Mouse (Mus musculus): ENCODE results near the gene Auts2. TPM values are rescaled to one million over a fixed set of nuclear protein-coding genes. Genes with fewer than 3 reads are reported as not detected.

Gene Auts2
- polyA plus RNA-seq, 1 experiment from 2014 or later: 94.8 TPM

- H3K4me2 ChIP-seq: no peak overlapping the region
- no peak overlapping the region for H3K27ac ChIP-seq
These were observed 730.6 kb downstream of the Auts2 start for GRCm38 (mm10) chr5:131812483-131813063.

GRCm38 (mm10) chr5:131806350-131806749 lies 736.8 kb downstream of the Auts2 start:
- Histone ChIP-seq H3K27ac (no peak overlapping the region), H3K36me3 (replicated peaks) (no peaks in the 10 kb centered on the region), H3K4me2 (no peak overlapping the region), H3K4me1 (peaks cover 28% of the 10 kb centered on the region), H3K9ac (no peak overlapping the region), H3K9me3 (no peaks in the 10 kb centered on the region), H3K27me3 (no peaks in the 10 kb centered on the region; the same call in 1 of the 2 replicates), H3K4me3 (replicated peaks) (no peak overlapping the region)
- WGBS: 91% methylated on average over 2 of the region's 2 CpGs
- ATAC-seq (ENCODE audit: low FRiP score): no peak

More at GRCm38 (mm10) chr5:131812483-131813063, 730.6 kb downstream of the Auts2 start:
- ATAC-seq (ENCODE audit: low FRiP score): no peak
- Histone ChIP-seq H3K36me3 (replicated peaks) (no peaks in the 10 kb centered on the region), H3K27me3 (no peaks in the 10 kb centered on the region), H3K4me1 (peaks cover 23% of the 10 kb centered on the region), H3K9me3 (no peaks in the 10 kb centered on the region), H3K4me3 (replicated peaks) (no peak overlapping the region), H3K9ac (no peak overlapping the region)
- 74% methylated on average over 10 of the region's 10 CpGs for WGBS

GRCm38 (mm10) chr5:131805277-131805676 lies 737.9 kb downstream of the Auts2 start:
- WGBS: 90% methylated on average over 4 of the region's 4 CpGs
- no peak overlapping the region for H3K4me3 ChIP-seq (replicated peaks)
- H3K27me3 ChIP-seq: no peaks in the 10 kb centered on the region; the same call in 1 of the 2 replicates
- no peak for ATAC-seq (ENCODE audit: low FRiP score)
- H3K36me3 ChIP-seq (replicated peaks): no peaks in the 10 kb centered on the region
- H3K9me3 ChIP-seq: no peaks in the 10 kb centered on the region
- H3K9ac ChIP-seq: no peak overlapping the region
- H3K4me1 ChIP-seq: peaks cover 33% of the 10 kb centered on the region
- H3K27ac ChIP-seq: no peak overlapping the region
- no peak overlapping the region for H3K4me2 ChIP-seq

GRCm38 (mm10) chr5:131803609-131804008 lies 739.5 kb downstream of the Auts2 start:
- H3K36me3 ChIP-seq (replicated peaks): no peaks in the 10 kb centered on the region
- no peak for ATAC-seq (ENCODE audit: low FRiP score)
- H3K4me3 ChIP-seq (replicated peaks): no peak overlapping the region
- 83% methylated on average over 10 of the region's 10 CpGs for WGBS
- H3K27ac ChIP-seq: no peak overlapping the region
- H3K4me2 ChIP-seq: no peak overlapping the region
- H3K9me3 ChIP-seq: no peaks in the 10 kb centered on the region
- no peak overlapping the region for H3K9ac ChIP-seq
- peaks cover 32% of the 10 kb centered on the region for H3K4me1 ChIP-seq
- H3K27me3 ChIP-seq: no peaks in the 10 kb centered on the region; the same call in 1 of the 2 replicates

GRCm38 (mm10) chr5:131802340-131803036 lies 740.7 kb downstream of the Auts2 start:
- ATAC-seq (ENCODE audit: low FRiP score): no peak
- H3K4me1 ChIP-seq: peaks cover 39% of the 10 kb centered on the region

GRCm38 (mm10) chr5:131801924-131802323 lies 741.2 kb downstream of the Auts2 start:
- no peaks in the 10 kb centered on the region; the same call in 1 of the 2 replicates for H3K27me3 ChIP-seq
- H3K4me1 ChIP-seq: peaks cover 39% of the 10 kb centered on the region
- H3K9ac ChIP-seq: no peak overlapping the region
- WGBS: 57% methylated on average over 6 of the region's 6 CpGs
- H3K4me3 ChIP-seq (replicated peaks): no peak overlapping the region
- ATAC-seq (ENCODE audit: low FRiP score): no peak
- H3K27ac ChIP-seq: peak overlapping the region; percentile 69
- H3K9me3 ChIP-seq: no peaks in the 10 kb centered on the region
- H3K4me2 ChIP-seq: no peak overlapping the region
- no peaks in the 10 kb centered on the region for H3K36me3 ChIP-seq (replicated peaks)

More at GRCm38 (mm10) chr5:131802340-131803036, 740.7 kb downstream of the Auts2 start:
- H3K4me3 ChIP-seq (replicated peaks): no peak overlapping the region
- 43% methylated on average over 6 of the region's 6 CpGs for WGBS
- no peak overlapping the region for H3K4me2 ChIP-seq
- no peaks in the 10 kb centered on the region; the same call in 1 of the 2 replicates for H3K27me3 ChIP-seq
- H3K27ac ChIP-seq: peak overlapping the region; percentile 69
- no peaks in the 10 kb centered on the region for H3K36me3 ChIP-seq (replicated peaks)
- H3K9me3 ChIP-seq: no peaks in the 10 kb centered on the region
- no peak overlapping the region for H3K9ac ChIP-seq

GRCm38 (mm10) chr5:131798373-131798772 lies 744.8 kb downstream of the Auts2 start:
- Histone ChIP-seq H3K4me1 (peaks cover 60% of the 10 kb centered on the region), H3K9me3 (no peaks in the 10 kb centered on the region), H3K27me3 (0 out of 2 replicates have a peak, but pooled peaks cover 3% of the 10 kb centered on the region), H3K27ac (peak overlapping the region; percentile 50; the same call in 1 of the 2 replicates), H3K4me2 (no peak overlapping the region), H3K4me3 (replicated peaks) (no peak overlapping the region), H3K36me3 (replicated peaks) (no peaks in the 10 kb centered on the region), H3K9ac (no peak overlapping the region)
- 52% methylated on average over 5 of the region's 5 CpGs for WGBS
- ATAC-seq (ENCODE audit: low FRiP score): peak; percentile 34

GRCm38 (mm10) chr5:131797044-131797443 lies 746.1 kb downstream of the Auts2 start:
- H3K4me3 ChIP-seq (replicated peaks): no peak overlapping the region
- H3K36me3 ChIP-seq (replicated peaks): no peaks in the 10 kb centered on the region
- no peaks in the 10 kb centered on the region for H3K9me3 ChIP-seq
- no peak overlapping the region for H3K4me2 ChIP-seq
- H3K4me1 ChIP-seq: peaks cover 52% of the 10 kb centered on the region
- no peak overlapping the region for H3K27ac ChIP-seq
- no peak overlapping the region for H3K9ac ChIP-seq
- no peak for ATAC-seq (ENCODE audit: low FRiP score)
- 0 out of 2 replicates have a peak, but pooled peaks cover 8% of the 10 kb centered on the region for H3K27me3 ChIP-seq

GRCm38 (mm10) chr5:131794411-131795133 lies 748.6 kb downstream of the Auts2 start:
- peak; percentile 84 for ATAC-seq (ENCODE audit: low FRiP score)
- WGBS: 23% methylated on average over 18 of the region's 18 CpGs
- Histone ChIP-seq H3K27ac (peak overlapping the region; percentile 81), H3K4me1 (peaks cover 45% of the 10 kb centered on the region), H3K4me2 (peak overlapping the region; percentile 37), H3K9me3 (no peaks in the 10 kb centered on the region), H3K27me3 (peaks cover 13% of the 10 kb centered on the region; the same call in 1 of the 2 replicates), H3K9ac (no peak overlapping the region), H3K36me3 (replicated peaks) (no peaks in the 10 kb centered on the region), H3K4me3 (replicated peaks) (no peak overlapping the region)

GRCm38 (mm10) chr5:131789601-131790000 lies 753.5 kb downstream of the Auts2 start:
- H3K9ac ChIP-seq: no peak overlapping the region
- no peak overlapping the region for H3K4me2 ChIP-seq
- no peak for ATAC-seq (ENCODE audit: low FRiP score)
- H3K4me1 ChIP-seq: peaks cover 39% of the 10 kb centered on the region
- no peaks in the 10 kb centered on the region for H3K36me3 ChIP-seq (replicated peaks)
- H3K27me3 ChIP-seq: peaks cover 17% of the 10 kb centered on the region; the same call in 1 of the 2 replicates
- WGBS: 73% methylated on average over 8 of the region's 8 CpGs
- no peak overlapping the region for H3K27ac ChIP-seq
- no peak overlapping the region for H3K4me3 ChIP-seq (replicated peaks)
- H3K9me3 ChIP-seq: no peaks in the 10 kb centered on the region

- Histone ChIP-seq H3K4me1 (peaks cover 30% of the 10 kb centered on the region), H3K9ac (no peak overlapping the region), H3K27me3 (peaks cover 20% of the 10 kb centered on the region; the same call in 1 of the 2 replicates), H3K27ac (0 out of 2 replicates have a peak overlapping the region, but pooled peaks have one; percentile 9), H3K4me2 (no peak overlapping the region), H3K36me3 (replicated peaks) (no peaks in the 10 kb centered on the region), H3K9me3 (no peaks in the 10 kb centered on the region), H3K4me3 (replicated peaks) (no peak overlapping the region)
- ATAC-seq (ENCODE audit: low FRiP score): peak; percentile 57; the same call in 1 of the 2 replicates
- 14% methylated on average over 6 of the region's 6 CpGs for WGBS
These were observed 755.1 kb downstream of the Auts2 start for GRCm38 (mm10) chr5:131788008-131788407.

- peaks cover 34% of the 10 kb centered on the region for H3K4me1 ChIP-seq
- H3K9me3 ChIP-seq: no peaks in the 10 kb centered on the region
These were observed 759.9 kb downstream of the Auts2 start for GRCm38 (mm10) chr5:131783241-131783640.

More at GRCm38 (mm10) chr5:131783241-131783640, 759.9 kb downstream of the Auts2 start:
- Histone ChIP-seq H3K36me3 (replicated peaks) (no peaks in the 10 kb centered on the region), H3K9ac (no peak overlapping the region), H3K4me3 (replicated peaks) (no peak overlapping the region), H3K27ac (peak overlapping the region; percentile 37), H3K27me3 (peaks cover 12% of the 10 kb centered on the region; the same call in 1 of the 2 replicates), H3K4me2 (no peak overlapping the region)
- 23% methylated on average over 3 of the region's 3 CpGs for WGBS
- ATAC-seq (ENCODE audit: low FRiP score): no peak

Data from forebrain, embryonic 12.5 days (tissue).